Mouse (Mus musculus): Measurements from ENCODE around the gene Utp15. TPM values are rescaled to one million over a fixed set of nuclear protein-coding genes. Genes with fewer than 3 reads are reported as not detected.

Gene Utp15
- polyA plus RNA-seq, 1 experiment from 2014 or later = 27.0 TPM

- Histone ChIP-seq H3K9me3 (ENCODE audit: control insufficient read depth, low read length) (no peaks in the 10 kb centered on the region), H3K27me3 (replicated peaks; ENCODE audit: control insufficient read depth, insufficient read depth, low read length) (no peaks in the 10 kb centered on the region), H3K27ac (ENCODE audit: low read depth, low read length) (no peak overlapping the region), H3K4me2 (ENCODE audit: low read length) (no peak overlapping the region), H3K9ac (ENCODE audit: low read depth, low read length) (no peak overlapping the region), H3K36me3 (ENCODE audit: control insufficient read depth, insufficient read depth, low read length) (no peaks in the 10 kb centered on the region), H3K4me3 (ENCODE audit: low read length) (no peak overlapping the region), H3K4me1 (ENCODE audit: control insufficient read depth, insufficient read depth, low read depth, low read length) (peaks cover 5% of the 10 kb centered on the region)
- WGBS = 93% methylated on average over 8 of the region's 8 CpGs
- ATAC-seq = no peak
Measured at GRCm38 (mm10) chr13:98204371-98204770, 58.5 kb downstream of the Utp15 start.

DNA sequence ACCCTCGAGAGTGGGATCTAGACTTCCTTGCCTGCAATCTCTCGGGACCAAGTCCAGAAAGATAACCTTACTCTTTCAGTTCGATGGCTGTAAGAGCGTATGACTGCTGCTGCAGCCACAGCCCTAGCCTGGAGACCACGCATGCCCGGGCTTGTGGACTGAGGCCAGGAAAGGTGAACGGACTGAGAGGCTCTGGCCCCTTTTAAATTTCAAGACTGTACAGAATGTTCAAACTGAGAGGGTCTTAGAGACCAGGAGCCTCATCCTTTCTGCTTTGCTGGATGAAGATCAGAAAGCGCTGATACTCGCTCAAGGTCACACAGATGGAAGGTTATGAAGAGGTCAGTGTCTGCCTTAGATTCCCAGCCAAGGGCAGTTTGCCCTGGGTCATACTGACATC lies 61.4 kb downstream of the Utp15 start:
- no peak overlapping the region for H3K4me2 ChIP-seq (ENCODE audit: low read length)
- H3K36me3 ChIP-seq (ENCODE audit: control insufficient read depth, insufficient read depth, low read length) = no peaks in the 10 kb centered on the region
- no peak overlapping the region for H3K27ac ChIP-seq (ENCODE audit: low read depth, low read length)
- no peak overlapping the region for H3K9ac ChIP-seq (ENCODE audit: low read depth, low read length)
- no peaks in the 10 kb centered on the region; the same call in 1 of the 2 replicates for H3K4me1 ChIP-seq (ENCODE audit: control insufficient read depth, insufficient read depth, low read depth, low read length)
- ATAC-seq = no peak
- H3K4me3 ChIP-seq (ENCODE audit: low read length) = no peak overlapping the region
- no peaks in the 10 kb centered on the region for H3K27me3 ChIP-seq (replicated peaks; ENCODE audit: control insufficient read depth, insufficient read depth, low read length)
- no peaks in the 10 kb centered on the region for H3K9me3 ChIP-seq (ENCODE audit: control insufficient read depth, low read length)
- WGBS = 60% methylated on average over 9 of the region's 9 CpGs

Other genes starting within 250 kb of the Utp15 start
- gene Arhgef28, start 56.6 kb downstream of the Utp15 start, polyA plus RNA-seq (2015; fragmentation: Nextera tagmentation; extraction: Ambion mirVana) = 30.6 and 33.0 TPM in 2 replicates
- gene Ankra2, start within 50 bp of the Utp15 start, polyA plus RNA-seq (2015; fragmentation: Nextera tagmentation; extraction: Ambion mirVana) = 62.8 and 63.9 TPM in 2 replicates
- gene Gm21976, start 16.8 kb upstream of the Utp15 start, polyA plus RNA-seq (2015; fragmentation: Nextera tagmentation; extraction: Ambion mirVana) = 0.32 TPM in 1 of 2 replicates, not detected in the other
- 428 and 449 TPM in 2 replicates for gene Btf3, start 54.0 kb upstream of the Utp15 start, polyA plus RNA-seq (2015; fragmentation: Nextera tagmentation; extraction: Ambion mirVana)
- gene Foxd1, start 91.2 kb upstream of the Utp15 start, polyA plus RNA-seq (2015; fragmentation: Nextera tagmentation; extraction: Ambion mirVana) = 0.43 and 0.75 TPM in 2 replicates
- 1.0 and 1.3 TPM in 2 replicates for gene Gm10320, start 229.0 kb upstream of the Utp15 start, polyA plus RNA-seq (2015; fragmentation: Nextera tagmentation; extraction: Ambion mirVana)